Mouse (Mus musculus): ENCODE data around the gene Cipc. TPM values are rescaled to one million over a fixed set of nuclear protein-coding genes. Genes with fewer than 3 reads are reported as not detected.

Cipc gene
- polyA plus RNA-seq, 1 experiment from 2014 or later: 23.3 TPM

- Histone ChIP-seq H3K9me3 (ENCODE audit: control insufficient read depth, low read length) (no peaks in the 10 kb centered on the region), H3K4me1 (ENCODE audit: control insufficient read depth, insufficient read depth, low read length) (peaks cover 11% of the 10 kb centered on the region), H3K4me3 (ENCODE audit: low read depth, low read length) (no peak overlapping the region), H3K9ac (ENCODE audit: low read depth, low read length) (0 out of 2 replicates have a peak overlapping the region, but pooled peaks have one; percentile 25), H3K27me3 (replicated peaks; ENCODE audit: control insufficient read depth, insufficient read depth, low read length) (no peaks in the 10 kb centered on the region), H3K36me3 (ENCODE audit: control insufficient read depth, insufficient read depth, low read length) (no peaks in the 10 kb centered on the region), H3K4me2 (ENCODE audit: low read depth, low read length) (no peak overlapping the region), H3K27ac (replicated peaks; ENCODE audit: low read depth, low read length) (no peak overlapping the region; the same call in 1 of the 2 replicates)
- 48% methylated on average over 10 of the region's 10 CpGs for WGBS
- peak; percentile 59 for DNase-seq (ENCODE audit: low spot score)
- peak; percentile 53; the same call in 1 of the 2 replicates for ATAC-seq (ENCODE audit: low read depth)
Measured at GRCm38 (mm10) chr12:86911482-86911931, 35.3 kb upstream of the Cipc start.

DNA sequence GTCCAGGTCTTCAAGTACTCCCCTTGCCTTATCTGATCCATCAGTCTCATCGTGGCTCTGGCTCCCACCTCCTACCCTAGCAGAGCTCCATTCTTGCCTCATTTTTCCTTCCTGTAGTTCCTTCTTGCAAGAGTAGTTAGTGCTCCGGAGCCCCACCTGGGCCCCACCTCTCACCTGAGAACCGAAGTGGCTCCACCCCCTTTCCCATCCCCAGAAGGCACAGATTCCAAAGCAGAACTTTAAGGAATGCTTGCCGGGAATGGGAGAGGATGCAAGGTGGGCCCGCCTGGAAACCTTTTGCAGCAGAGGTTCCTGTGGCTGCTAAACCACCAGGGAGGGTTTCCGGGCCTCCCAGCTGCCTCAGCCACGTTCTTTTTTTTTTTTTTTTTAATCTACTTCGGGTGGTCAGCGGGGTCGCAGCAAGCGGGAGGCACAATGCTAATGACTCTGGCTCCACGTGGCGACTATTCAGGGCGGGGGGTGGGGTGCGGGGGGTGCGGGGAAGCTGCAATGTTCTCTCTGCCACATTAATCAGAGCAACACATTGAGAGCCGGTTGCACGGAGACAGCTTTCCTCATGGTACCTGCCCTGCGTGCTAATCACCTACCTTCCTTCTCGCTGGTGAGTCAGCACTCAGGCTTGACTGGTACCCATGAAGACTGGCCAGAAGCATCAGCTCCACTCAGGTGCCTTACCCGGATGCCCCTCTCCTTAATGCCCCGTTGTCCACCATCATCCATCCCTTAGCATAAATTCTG lies 34.3 kb upstream of the Cipc start:
- peak overlapping the region; percentile 41 for H3K4me2 ChIP-seq (ENCODE audit: low read depth, low read length)
- peak; percentile 15 for DNase-seq (ENCODE audit: low spot score)
- WGBS: 7% methylated on average over 22 of the region's 22 CpGs
- no peaks in the 10 kb centered on the region for H3K9me3 ChIP-seq (ENCODE audit: control insufficient read depth, low read length)
- H3K9ac ChIP-seq (ENCODE audit: low read depth, low read length): 0 out of 2 replicates have a peak overlapping the region, but pooled peaks have one; percentile 25
- peaks cover 11% of the 10 kb centered on the region for H3K4me1 ChIP-seq (ENCODE audit: control insufficient read depth, insufficient read depth, low read length)
- no peaks in the 10 kb centered on the region for H3K27me3 ChIP-seq (replicated peaks; ENCODE audit: control insufficient read depth, insufficient read depth, low read length)
- H3K27ac ChIP-seq (replicated peaks; ENCODE audit: low read depth, low read length): no peak overlapping the region; the same call in 1 of the 2 replicates
- ATAC-seq (ENCODE audit: low read depth): no peak
- H3K36me3 ChIP-seq (ENCODE audit: control insufficient read depth, insufficient read depth, low read length): no peaks in the 10 kb centered on the region
- H3K4me3 ChIP-seq (ENCODE audit: low read depth, low read length): no peak overlapping the region

DNA sequence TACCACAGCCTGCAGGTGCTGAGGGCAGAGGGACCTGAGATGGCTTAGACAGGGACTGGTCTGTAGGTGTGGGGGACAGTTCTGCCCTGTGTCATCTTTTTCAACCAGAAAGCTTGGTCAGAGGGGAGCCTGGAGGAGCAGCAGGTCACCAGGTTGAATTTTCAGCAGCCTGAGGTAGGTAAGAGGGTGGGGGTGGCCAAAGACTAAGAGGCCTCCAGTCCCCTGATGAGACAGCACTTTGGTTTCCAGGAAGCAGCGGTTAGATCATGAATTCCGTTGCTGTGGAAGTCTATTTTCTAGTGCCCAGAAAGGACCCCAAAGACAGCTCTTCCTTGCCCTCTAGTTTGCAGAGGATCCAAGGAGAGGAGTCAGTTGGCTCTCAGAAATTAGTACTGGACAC lies 32.5 kb upstream of the Cipc start:
- Histone ChIP-seq H3K27me3 (replicated peaks; ENCODE audit: control insufficient read depth, insufficient read depth, low read length) (no peaks in the 10 kb centered on the region), H3K27ac (replicated peaks; ENCODE audit: low read depth, low read length) (peak overlapping the region; percentile 2; the same call in 1 of the 2 replicates), H3K4me3 (ENCODE audit: low read depth, low read length) (no peak overlapping the region), H3K4me1 (ENCODE audit: control insufficient read depth, insufficient read depth, low read length) (peaks cover 19% of the 10 kb centered on the region), H3K9me3 (ENCODE audit: control insufficient read depth, low read length) (no peaks in the 10 kb centered on the region), H3K36me3 (ENCODE audit: control insufficient read depth, insufficient read depth, low read length) (no peaks in the 10 kb centered on the region), H3K9ac (ENCODE audit: low read depth, low read length) (no peak overlapping the region), H3K4me2 (ENCODE audit: low read depth, low read length) (no peak overlapping the region)
- WGBS: 51% methylated on average over 2 of the region's 2 CpGs
- no peak for DNase-seq (ENCODE audit: low spot score)
- no peak for ATAC-seq (ENCODE audit: low read depth)

- no peaks in the 10 kb centered on the region for H3K9me3 ChIP-seq (ENCODE audit: control insufficient read depth, low read length)
Measured at GRCm38 (mm10) chr12:86914756-86915155, 32.1 kb upstream of the Cipc start.

DNA sequence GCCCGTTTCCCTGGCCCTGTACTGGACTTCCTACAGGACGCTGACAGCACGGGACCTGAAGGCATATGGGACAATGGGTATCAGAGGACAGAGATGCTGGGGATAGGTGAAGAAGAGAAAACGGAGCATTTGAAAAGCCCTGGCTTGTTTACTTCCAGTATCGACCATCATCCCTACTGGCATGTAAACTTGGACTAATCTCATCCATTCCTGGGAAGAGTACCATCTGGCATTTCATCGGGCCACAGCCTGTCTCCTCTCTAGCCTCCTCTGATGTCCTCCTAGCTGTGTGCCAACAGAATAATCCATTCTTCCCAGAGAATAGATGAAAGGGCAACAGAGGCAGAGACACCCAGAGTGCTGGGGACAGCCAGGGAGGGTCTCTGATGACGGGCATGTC lies 31.2 kb upstream of the Cipc start:
- H3K4me1 ChIP-seq (ENCODE audit: control insufficient read depth, insufficient read depth, low read length): peaks cover 19% of the 10 kb centered on the region
- no peaks in the 10 kb centered on the region for H3K27me3 ChIP-seq (replicated peaks; ENCODE audit: control insufficient read depth, insufficient read depth, low read length)
- ATAC-seq (ENCODE audit: low read depth) (no peak), DNase-seq (ENCODE audit: low spot score) (no peak)
- H3K4me2 ChIP-seq (ENCODE audit: low read depth, low read length): no peak overlapping the region
- H3K9me3 ChIP-seq (ENCODE audit: control insufficient read depth, low read length): no peaks in the 10 kb centered on the region
- no peaks in the 10 kb centered on the region for H3K36me3 ChIP-seq (ENCODE audit: control insufficient read depth, insufficient read depth, low read length)
- H3K27ac ChIP-seq (replicated peaks; ENCODE audit: low read depth, low read length): no peak overlapping the region
- 69% methylated on average over 7 of the region's 7 CpGs for WGBS
- no peak overlapping the region for H3K9ac ChIP-seq (ENCODE audit: low read depth, low read length)
- no peak overlapping the region for H3K4me3 ChIP-seq (ENCODE audit: low read depth, low read length)

More at GRCm38 (mm10) chr12:86914756-86915155, 32.1 kb upstream of the Cipc start:
- Histone ChIP-seq H3K36me3 (ENCODE audit: control insufficient read depth, insufficient read depth, low read length) (no peaks in the 10 kb centered on the region), H3K4me3 (ENCODE audit: low read depth, low read length) (no peak overlapping the region), H3K4me2 (ENCODE audit: low read depth, low read length) (no peak overlapping the region), H3K27ac (replicated peaks; ENCODE audit: low read depth, low read length) (peak overlapping the region; percentile 2; the same call in 1 of the 2 replicates), H3K4me1 (ENCODE audit: control insufficient read depth, insufficient read depth, low read length) (peaks cover 19% of the 10 kb centered on the region), H3K27me3 (replicated peaks; ENCODE audit: control insufficient read depth, insufficient read depth, low read length) (no peaks in the 10 kb centered on the region), H3K9ac (ENCODE audit: low read depth, low read length) (no peak overlapping the region)
- ATAC-seq (ENCODE audit: low read depth) (no peak), DNase-seq (ENCODE audit: low spot score) (peak; percentile 22)
- 44% methylated on average over 6 of the region's 6 CpGs for WGBS

- Histone ChIP-seq H3K4me1 (ENCODE audit: control insufficient read depth, insufficient read depth, low read length) (peaks cover 13% of the 10 kb centered on the region), H3K27me3 (replicated peaks; ENCODE audit: control insufficient read depth, insufficient read depth, low read length) (no peaks in the 10 kb centered on the region), H3K9me3 (ENCODE audit: control insufficient read depth, low read length) (no peaks in the 10 kb centered on the region), H3K27ac (replicated peaks; ENCODE audit: low read depth, low read length) (no peak overlapping the region), H3K36me3 (ENCODE audit: control insufficient read depth, insufficient read depth, low read length) (no peaks in the 10 kb centered on the region), H3K4me3 (ENCODE audit: low read depth, low read length) (no peak overlapping the region), H3K9ac (ENCODE audit: low read depth, low read length) (no peak overlapping the region), H3K4me2 (ENCODE audit: low read depth, low read length) (no peak overlapping the region)
- DNase-seq (ENCODE audit: low spot score) (no peak), ATAC-seq (ENCODE audit: low read depth) (no peak)
- 75% methylated on average over 7 of the region's 7 CpGs for WGBS
Measured at GRCm38 (mm10) chr12:86916796-86917573, 29.9 kb upstream of the Cipc start.

DNA sequence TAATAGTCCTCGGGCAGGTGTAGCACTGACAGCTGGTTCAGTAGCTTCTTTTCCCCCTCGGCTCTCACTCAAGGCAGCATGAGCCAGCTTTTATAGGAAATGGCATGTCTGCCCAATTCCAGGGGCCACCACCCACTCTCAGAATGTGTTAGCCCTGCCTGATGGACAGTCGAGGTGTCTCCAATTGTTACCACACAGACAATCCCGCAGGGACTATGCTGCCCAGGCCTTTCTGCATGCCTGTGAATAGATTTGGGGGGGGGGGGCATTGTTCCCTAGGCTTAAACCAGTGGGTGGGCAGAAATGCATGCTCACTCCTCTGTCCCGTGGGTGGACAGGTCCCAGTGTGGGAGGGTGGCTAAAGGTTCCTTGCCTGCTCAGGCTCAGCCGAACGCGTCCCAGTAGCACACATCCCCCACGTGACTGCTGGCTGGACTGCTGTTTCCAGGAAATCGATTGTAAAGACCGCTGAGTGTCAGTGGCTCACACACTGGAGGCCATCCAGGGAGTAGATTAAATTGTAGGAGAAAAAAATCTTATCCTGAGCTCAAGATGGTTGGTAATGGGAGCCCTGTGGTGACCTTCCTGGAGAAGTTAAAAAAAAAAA lies 28.4 kb upstream of the Cipc start:
- H3K4me3 ChIP-seq (ENCODE audit: low read depth, low read length): no peak overlapping the region
- H3K27me3 ChIP-seq (replicated peaks; ENCODE audit: control insufficient read depth, insufficient read depth, low read length): no peaks in the 10 kb centered on the region
- 28% methylated on average over 11 of the region's 11 CpGs for WGBS
- ATAC-seq (ENCODE audit: low read depth) (peak; percentile 42; the same call in 1 of the 2 replicates), DNase-seq (ENCODE audit: low spot score) (peak; percentile 42)
- H3K36me3 ChIP-seq (ENCODE audit: control insufficient read depth, insufficient read depth, low read length): no peaks in the 10 kb centered on the region
- H3K4me2 ChIP-seq (ENCODE audit: low read depth, low read length): no peak overlapping the region
- H3K9me3 ChIP-seq (ENCODE audit: control insufficient read depth, low read length): no peaks in the 10 kb centered on the region
- H3K4me1 ChIP-seq (ENCODE audit: control insufficient read depth, insufficient read depth, low read length): peaks cover 8% of the 10 kb centered on the region; the same call in 1 of the 2 replicates
- H3K27ac ChIP-seq (replicated peaks; ENCODE audit: low read depth, low read length): peak overlapping the region; percentile 61; the same call in 1 of the 2 replicates
- H3K9ac ChIP-seq (ENCODE audit: low read depth, low read length): 0 out of 2 replicates have a peak overlapping the region, but pooled peaks have one; percentile 2

GRCm38 (mm10) chr12:86918983-86919722 lies 27.7 kb upstream of the Cipc start:
- no peak overlapping the region for H3K9ac ChIP-seq (ENCODE audit: low read depth, low read length)
- WGBS: 68% methylated on average over 17 of the region's 17 CpGs
- no peak for ATAC-seq (ENCODE audit: low read depth)
- no peak overlapping the region for H3K4me2 ChIP-seq (ENCODE audit: low read depth, low read length)
- H3K4me1 ChIP-seq (ENCODE audit: control insufficient read depth, insufficient read depth, low read length): peaks cover 8% of the 10 kb centered on the region; the same call in 1 of the 2 replicates
- no peaks in the 10 kb centered on the region for H3K36me3 ChIP-seq (ENCODE audit: control insufficient read depth, insufficient read depth, low read length)
- H3K27me3 ChIP-seq (replicated peaks; ENCODE audit: control insufficient read depth, insufficient read depth, low read length): no peaks in the 10 kb centered on the region
- H3K9me3 ChIP-seq (ENCODE audit: control insufficient read depth, low read length): no peaks in the 10 kb centered on the region
- peak overlapping the region; percentile 61; the same call in 1 of the 2 replicates for H3K27ac ChIP-seq (replicated peaks; ENCODE audit: low read depth, low read length)
- no peak for DNase-seq (ENCODE audit: low spot score)
- H3K4me3 ChIP-seq (ENCODE audit: low read depth, low read length): no peak overlapping the region

Data from embryonic facial prominence, embryonic 14.5 days (tissue).